In genomic region chr1:105302164-105302563, GRCm38 (mm10) we compare ENCODE assay signal across 21 mouse cellular contexts. TPM values are rescaled to one million over a fixed set of nuclear protein-coding genes. Genes with fewer than 3 reads are reported as not detected.
DNase-seq lines count a peak whose midpoint lies in the region; ATAC-seq and TF ChIP-seq lines count a peak whose summit lies in the region.
"Had no signal": no experiment of that assay in that cellular context is flagged by ENCODE, and none has a peak within 500 bp of the region (broad histone marks: within the 10 kb centered on the region; RNA-seq: fewer than 3 reads in every experiment).

No protein-coding gene starts in this region.

- no peaks in the 10 kb centered on the region for H3K9me3 ChIP-seq in midbrain, postnatal 0 days (ENCODE audit: low read length)
- no peaks in the 10 kb centered on the region for H3K9me3 ChIP-seq in midbrain, embryonic 15.5 days
- H3K9me3 ChIP-seq in forebrain, embryonic 13.5 days (replicated peaks): no peaks in the 10 kb centered on the region
- no peaks in the 10 kb centered on the region for H3K9me3 ChIP-seq in forebrain, postnatal 0 days (ENCODE audit: low read length)
- no peaks in the 10 kb centered on the region for H3K9me3 ChIP-seq in liver, embryonic 11.5 days (ENCODE audit: control insufficient read depth, low read length)
- H3K9me3 ChIP-seq: embryonic facial prominence, embryonic 12.5 days; heart, embryonic 12.5 days; hindbrain, embryonic 13.5 days had no signal

- H3K27me3 ChIP-seq in midbrain, postnatal 0 days (ENCODE audit: insufficient read depth, low read length): no peaks in the 10 kb centered on the region
- no peaks in the 10 kb centered on the region for H3K27me3 ChIP-seq in midbrain, embryonic 15.5 days (replicated peaks)
- H3K27me3 ChIP-seq in forebrain, embryonic 13.5 days: no peaks in the 10 kb centered on the region
- H3K27me3 ChIP-seq in forebrain, postnatal 0 days (ENCODE audit: insufficient read depth, low read length): no peaks in the 10 kb centered on the region
- H3K27me3 ChIP-seq in liver, embryonic 11.5 days (replicated peaks; ENCODE audit: control insufficient read depth, insufficient read depth, low read length): no peaks in the 10 kb centered on the region
- H3K27me3 ChIP-seq: embryonic facial prominence, embryonic 12.5 days; heart, embryonic 12.5 days; hindbrain, embryonic 13.5 days; Patski had no signal

- no peak for ATAC-seq in midbrain, postnatal 0 days (ENCODE audit: low FRiP score)
- ATAC-seq in midbrain, embryonic 15.5 days (replicated peaks): no peak
- peak; percentile 88 for ATAC-seq in forebrain, embryonic 13.5 days
- ATAC-seq in forebrain, postnatal 0 days: peak; percentile 61
- no peak for ATAC-seq in liver, embryonic 11.5 days (replicated peaks; ENCODE audit: low FRiP score)
- ATAC-seq: activated CD4-positive, CD25-positive, alpha-beta regulatory T cell, adult 4 months; Patski had no signal

- intact Hi-C loops in heart, postnatal 10 days (cut with DNase I): no loop called here

- H3K36me3 ChIP-seq in midbrain, postnatal 0 days (ENCODE audit: insufficient read depth, low read length): no peaks in the 10 kb centered on the region
- H3K36me3 ChIP-seq in midbrain, embryonic 15.5 days (replicated peaks): no peaks in the 10 kb centered on the region
- H3K36me3 ChIP-seq in forebrain, embryonic 13.5 days (ENCODE audit: poor library complexity, severe bottlenecking): no peaks in the 10 kb centered on the region
- no peaks in the 10 kb centered on the region for H3K36me3 ChIP-seq in forebrain, postnatal 0 days (ENCODE audit: insufficient read depth)
- no peaks in the 10 kb centered on the region for H3K36me3 ChIP-seq in liver, embryonic 11.5 days (ENCODE audit: control insufficient read depth, insufficient read depth, low read length)
- H3K36me3 ChIP-seq: embryonic facial prominence, embryonic 12.5 days; heart, embryonic 12.5 days; hindbrain, embryonic 13.5 days had no signal

- DNase-seq in heart, adult 11 months: peak; percentile 4
- no peak for DNase-seq in heart, postnatal 10 days
- DNase-seq in midbrain, postnatal 0 days (ENCODE audit: low spot score): no peak
- DNase-seq in forebrain, postnatal 0 days: peak; percentile 14
- DNase-seq in testis, postnatal 14 days (ENCODE audit: low spot score): no peak
- DNase-seq in liver, embryonic 11.5 days (ENCODE audit: low spot score): no peak
- DNase-seq: adrenal gland, adult 2 months; adrenal gland, postnatal 25 days; cerebellum, adult 11-12 months; cerebellum, adult 9-10 months; gastrocnemius, postnatal 10 days; heart, postnatal 36 days had no signal

- TF ChIP-seq CTCF in midbrain, postnatal 0 days (IDR thresholded peaks at IDR 0.05): no peak
- TF ChIP-seq CTCF in forebrain, postnatal 0 days (IDR thresholded peaks at IDR 0.05; ENCODE audit: low read depth): no peak

- H3K4me1 ChIP-seq in midbrain, postnatal 0 days (ENCODE audit: insufficient read depth, low read length): no peaks in the 10 kb centered on the region
- no peaks in the 10 kb centered on the region for H3K4me1 ChIP-seq in midbrain, embryonic 15.5 days
- peaks cover 11% of the 10 kb centered on the region; the same call in 1 of the 2 replicates for H3K4me1 ChIP-seq in forebrain, embryonic 13.5 days
- H3K4me1 ChIP-seq in forebrain, postnatal 0 days (ENCODE audit: insufficient read depth): no peaks in the 10 kb centered on the region
- no peaks in the 10 kb centered on the region for H3K4me1 ChIP-seq in liver, embryonic 11.5 days (replicated peaks; ENCODE audit: control insufficient read depth, insufficient read depth, low read length)
- H3K4me1 ChIP-seq: embryonic facial prominence, embryonic 12.5 days; heart, embryonic 12.5 days; hindbrain, embryonic 13.5 days had no signal

- H3K4me2 ChIP-seq in midbrain, postnatal 0 days (ENCODE audit: low read depth, low read length, poor library complexity, severe bottlenecking): no peak overlapping the region
- H3K4me2 ChIP-seq in midbrain, embryonic 15.5 days: no peak overlapping the region
- no peak overlapping the region for H3K4me2 ChIP-seq in forebrain, embryonic 13.5 days
- peak overlapping the region; percentile 8; the same call in 1 of the 2 replicates for H3K4me2 ChIP-seq in forebrain, postnatal 0 days (ENCODE audit: low read depth)
- no peak overlapping the region for H3K4me2 ChIP-seq in liver, embryonic 11.5 days
- H3K4me2 ChIP-seq: embryonic facial prominence, embryonic 12.5 days; heart, embryonic 12.5 days; hindbrain, embryonic 13.5 days had no signal

- H3K4me3 ChIP-seq in midbrain, postnatal 0 days (ENCODE audit: low read depth, low read length): no peak overlapping the region
- H3K4me3 ChIP-seq in midbrain, embryonic 15.5 days: no peak overlapping the region
- no peak overlapping the region for H3K4me3 ChIP-seq in forebrain, embryonic 13.5 days
- H3K4me3 ChIP-seq in forebrain, postnatal 0 days (ENCODE audit: low read depth, low read length): no peak overlapping the region
- no peak overlapping the region for H3K4me3 ChIP-seq in liver, embryonic 11.5 days (ENCODE audit: low read depth, low read length)
- H3K4me3 ChIP-seq: embryonic facial prominence, embryonic 12.5 days; heart, embryonic 12.5 days; hindbrain, embryonic 13.5 days had no signal

- H3K9ac ChIP-seq in midbrain, postnatal 0 days (replicated peaks; ENCODE audit: low read length, poor library complexity, severe bottlenecking): no peak overlapping the region
- no peak overlapping the region for H3K9ac ChIP-seq in midbrain, embryonic 15.5 days
- no peak overlapping the region for H3K9ac ChIP-seq in forebrain, embryonic 13.5 days
- H3K9ac ChIP-seq in forebrain, postnatal 0 days: no peak overlapping the region
- no peak overlapping the region for H3K9ac ChIP-seq in liver, embryonic 11.5 days (ENCODE audit: low read depth, low read length)
- H3K9ac ChIP-seq: embryonic facial prominence, embryonic 12.5 days; heart, embryonic 12.5 days; hindbrain, embryonic 13.5 days had no signal

- 53% methylated on average over 6 of the region's 6 CpGs for WGBS in midbrain, postnatal 0 days
- WGBS in midbrain, embryonic 15.5 days: 68% methylated on average over 6 of the region's 6 CpGs
- 41% methylated on average over 6 of the region's 6 CpGs for WGBS in forebrain, embryonic 13.5 days
- WGBS in forebrain, postnatal 0 days: 23% methylated on average over 6 of the region's 6 CpGs
- 75% methylated on average over 6 of the region's 6 CpGs for WGBS in liver, embryonic 11.5 days

- H3K27ac ChIP-seq in midbrain, postnatal 0 days (ENCODE audit: low read depth, low read length): peak overlapping the region; percentile 55; the same call in 1 of the 2 replicates
- H3K27ac ChIP-seq in midbrain, embryonic 15.5 days: no peak overlapping the region
- H3K27ac ChIP-seq in forebrain, embryonic 13.5 days: no peak overlapping the region
- no peak overlapping the region for H3K27ac ChIP-seq in forebrain, postnatal 0 days (ENCODE audit: low read depth, low read length)
- H3K27ac ChIP-seq in liver, embryonic 11.5 days (ENCODE audit: low read depth, low read length): no peak overlapping the region
- H3K27ac ChIP-seq: embryonic facial prominence, embryonic 12.5 days had no signal

RNA-seq across cellular contexts. Expression of gene Rnf152, which starts 54.3 kb away (rescaled TPM):
- total RNA-seq in heart, postnatal 10 days (2021): 1 to 10 TPM; 4.4 to 4.6 TPM
- 35.5 and 50.8 TPM in 2 replicates for total RNA-seq in midbrain, postnatal 0 days (2014; rRNA removed)
- polyA plus RNA-seq in midbrain, postnatal 0 days (2015; fragmentation: Nextera tagmentation; extraction: Ambion mirVana): 19.2 and 21.0 TPM in 2 replicates
- polyA plus RNA-seq in midbrain, embryonic 15.5 days (2015; fragmentation: Nextera tagmentation; extraction: Ambion mirVana): 24.6 and 27.8 TPM in 2 replicates
- polyA plus RNA-seq in forebrain, embryonic 13.5 days (2015; fragmentation: Nextera tagmentation; extraction: Ambion mirVana): 3.8 and 4.8 TPM in 2 replicates
- total RNA-seq in forebrain, postnatal 0 days (2014; rRNA removed): 12.5 and 15.8 TPM in 2 replicates
- 4.0 and 9.6 TPM in 2 replicates for polyA plus RNA-seq in forebrain, postnatal 0 days (2015; fragmentation: Nextera tagmentation; extraction: Ambion mirVana)
- 0.05 and 0.10 TPM in 2 replicates for polyA plus RNA-seq in liver, embryonic 11.5 days (2014; fragmentation: Nextera tagmentation; extraction: Ambion mirVana)
- total RNA-seq: MEL had no signal
- polyA plus RNA-seq: C2C12 had no signal

Comparison
In these comparisons a context has a peak if more than half of its experiments do, and no peak if none do; other contexts are left out.
1. DNase-seq: peak in heart, adult 11 months (single experiment) and forebrain, postnatal 0 days (single experiment); none in heart, postnatal 10 days (0 of 2), midbrain, postnatal 0 days (single experiment), testis, postnatal 14 days (single experiment) and liver, embryonic 11.5 days (single experiment).
2. ATAC-seq: peak in forebrain, embryonic 13.5 days (single experiment) and forebrain, postnatal 0 days (single experiment); none in midbrain, postnatal 0 days (single experiment), midbrain, embryonic 15.5 days (single experiment) and liver, embryonic 11.5 days (single experiment).